9 mouse cellular contexts compared by ENCODE assay signal in genomic region chr7:30394871-30395270, GRCm38 (mm10). TPM values are rescaled to one million over a fixed set of nuclear protein-coding genes. Genes with fewer than 3 reads are reported as not detected.
DNase-seq lines count a peak whose midpoint lies in the region; ATAC-seq and TF ChIP-seq lines count a peak whose summit lies in the region.
"Had no signal": no experiment of that assay in that cellular context is flagged by ENCODE, and none has a peak within 500 bp of the region (broad histone marks: within the 10 kb centered on the region; RNA-seq: fewer than 3 reads in every experiment).

No protein-coding gene starts in this region.

- ATAC-seq in heart, embryonic 12.5 days (ENCODE audit: insufficient number of reproducible peaks, low FRiP score) = no peak
- no peak for ATAC-seq in lung, embryonic 16.5 days (ENCODE audit: low read depth)

- no peak for DNase-seq in heart, postnatal 4 days
- DNase-seq in spleen, adult 2 months (ENCODE audit: low read depth in 1 of 2, low spot score in 2 of 2) = peak; percentile 42 to 55
- DNase-seq in spleen, adult 12 weeks (ENCODE audit: low spot score) = no peak
- no peak for DNase-seq in right cerebral cortex, adult 2 months (ENCODE audit: low spot score in 2 of 2)
- DNase-seq in cerebellum, adult 18-20 months = no peak
- no peak for DNase-seq in adrenal gland, postnatal 25 days
- DNase-seq: cerebellum, adult 9-11 months had no signal

- TF ChIP-seq CTCF in spleen, adult 2 months (IDR thresholded peaks at IDR 0.05; ENCODE audit: extremely low read depth, insufficient read depth, insufficient read length, insufficient replicate concordance) = no peak

- H3K36me3 ChIP-seq in heart, embryonic 12.5 days = no peaks in the 10 kb centered on the region
- no peaks in the 10 kb centered on the region for H3K36me3 ChIP-seq in spleen, adult 2 months (ENCODE audit: control insufficient read depth, insufficient read depth, low read length)
- no peaks in the 10 kb centered on the region for H3K36me3 ChIP-seq in lung, embryonic 16.5 days (ENCODE audit: control insufficient read depth, insufficient read depth, low read length)

- no peak overlapping the region for H3K4me3 ChIP-seq in heart, embryonic 12.5 days
- H3K4me3 ChIP-seq in spleen, adult 2 months (ENCODE audit: extremely low read depth, insufficient read depth, insufficient read length) = no peak overlapping the region
- H3K4me3 ChIP-seq in lung, embryonic 16.5 days (ENCODE audit: low read length) = no peak overlapping the region

- H3K4me1 ChIP-seq in heart, embryonic 12.5 days (replicated peaks) = no peaks in the 10 kb centered on the region
- H3K4me1 ChIP-seq in spleen, adult 2 months (ENCODE audit: control insufficient read depth, insufficient read depth, insufficient read length) = peaks cover 13% of the 10 kb centered on the region; the same call in 1 of the 2 replicates
- no peaks in the 10 kb centered on the region for H3K4me1 ChIP-seq in lung, embryonic 16.5 days (replicated peaks; ENCODE audit: control insufficient read depth, insufficient read depth, low read length)

- no peaks in the 10 kb centered on the region for H3K9me3 ChIP-seq in heart, embryonic 12.5 days (replicated peaks)
- no peaks in the 10 kb centered on the region for H3K9me3 ChIP-seq in lung, embryonic 16.5 days (ENCODE audit: control insufficient read depth, low read length)

- H3K27me3 ChIP-seq in heart, embryonic 12.5 days (replicated peaks) = no peaks in the 10 kb centered on the region
- H3K27me3 ChIP-seq in spleen, adult 2 months (ENCODE audit: control insufficient read depth, insufficient read depth, low read length) = no peaks in the 10 kb centered on the region
- H3K27me3 ChIP-seq in lung, embryonic 16.5 days (ENCODE audit: control insufficient read depth, insufficient read depth, low read depth, low read length) = no peaks in the 10 kb centered on the region

- H3K27ac ChIP-seq in heart, embryonic 12.5 days (ENCODE audit: poor library complexity, severe bottlenecking) = peak overlapping the region; percentile 58
- H3K27ac ChIP-seq in spleen, adult 2 months (ENCODE audit: insufficient read depth, low read length) = peak overlapping the region; percentile 85
- peak overlapping the region; percentile 50 for H3K27ac ChIP-seq in lung, embryonic 16.5 days (ENCODE audit: low read length)

- WGBS in heart, embryonic 12.5 days = 42% methylated on average over 2 of the region's 2 CpGs
- 44% methylated on average over 2 of the region's 2 CpGs for WGBS in spleen, adult 2 months
- 33% methylated on average over 2 of the region's 2 CpGs for WGBS in lung, embryonic 16.5 days

- 0 out of 2 replicates have a peak overlapping the region, but pooled peaks have one; percentile 4 for H3K4me2 ChIP-seq in heart, embryonic 12.5 days
- H3K4me2 ChIP-seq in lung, embryonic 16.5 days (ENCODE audit: low read depth, low read length) = no peak overlapping the region

- TF ChIP-seq POLR2A in spleen, adult 2 months (IDR thresholded peaks at IDR 0.05; ENCODE audit: low read depth, low read length) = no peak; the same call in 1 of the 2 replicates

- no peak overlapping the region for H3K9ac ChIP-seq in heart, embryonic 12.5 days
- no peak overlapping the region for H3K9ac ChIP-seq in lung, embryonic 16.5 days (ENCODE audit: low read length)

RNA-seq across cellular contexts. Expression of gene Tyrobp, which starts 18.7 kb away (rescaled TPM):
- polyA plus RNA-seq in heart, embryonic 12.5 days (2016; fragmentation: Nextera tagmentation; extraction: Ambion mirVana) = 9.5 and 9.8 TPM in 2 replicates
- 10 to 100 TPM; 11.1 to 13.5 TPM for total RNA-seq in heart, postnatal 4 days (2021)
- 569 and 738 TPM in 2 replicates for polyA plus RNA-seq in spleen, adult 2 months (2012; rRNA removed)
- polyA plus RNA-seq in lung, embryonic 16.5 days (2015; fragmentation: Nextera tagmentation; extraction: Ambion mirVana) = 53.5 and 63.9 TPM in 2 replicates
- total RNA-seq in adrenal gland, postnatal 25 days (2021) = 14.9 and 15.0 TPM in 2 replicates

RNA-seq across cellular contexts. Expression of gene Hcst, which starts 24.8 kb away (rescaled TPM):
- polyA plus RNA-seq in heart, embryonic 12.5 days (2016; fragmentation: Nextera tagmentation; extraction: Ambion mirVana) = 1.1 TPM in 1 of 2 replicates, not detected in the other
- under 1 TPM in 1 of 2 experiments, not detected in 1; 0.88 TPM for total RNA-seq in heart, postnatal 4 days (2021)
- 178 and 278 TPM in 2 replicates for polyA plus RNA-seq in spleen, adult 2 months (2012; rRNA removed)
- 2.0 and 2.6 TPM in 2 replicates for polyA plus RNA-seq in lung, embryonic 16.5 days (2015; fragmentation: Nextera tagmentation; extraction: Ambion mirVana)
- 2.6 TPM in 1 of 2 replicates, not detected in the other for total RNA-seq in adrenal gland, postnatal 25 days (2021)

RNA-seq across cellular contexts. Expression of gene Nfkbid, which starts 26.7 kb away (rescaled TPM):
- 0.95 and 1.3 TPM in 2 replicates for polyA plus RNA-seq in heart, embryonic 12.5 days (2016; fragmentation: Nextera tagmentation; extraction: Ambion mirVana)
- total RNA-seq in heart, postnatal 4 days (2021) = 1 to 10 TPM in 1 of 2 experiments, under 1 TPM in 1; 0.43 to 1.3 TPM
- 55.1 and 70.8 TPM in 2 replicates for polyA plus RNA-seq in spleen, adult 2 months (2012; rRNA removed)
- polyA plus RNA-seq in lung, embryonic 16.5 days (2015; fragmentation: Nextera tagmentation; extraction: Ambion mirVana) = 1.9 and 2.0 TPM in 2 replicates
- total RNA-seq in adrenal gland, postnatal 25 days (2021) = 1.2 and 2.1 TPM in 2 replicates

RNA-seq across cellular contexts. Expression of gene Lrfn3, which starts 32.3 kb away (rescaled TPM):
- 2.3 and 2.8 TPM in 2 replicates for polyA plus RNA-seq in heart, embryonic 12.5 days (2016; fragmentation: Nextera tagmentation; extraction: Ambion mirVana)
- 1 to 10 TPM; 1.4 to 2.2 TPM for total RNA-seq in heart, postnatal 4 days (2021)
- polyA plus RNA-seq in spleen, adult 2 months (2012; rRNA removed) = 2.7 and 3.2 TPM in 2 replicates
- polyA plus RNA-seq in lung, embryonic 16.5 days (2015; fragmentation: Nextera tagmentation; extraction: Ambion mirVana) = 3.5 and 3.9 TPM in 2 replicates
- 16.6 and 19.4 TPM in 2 replicates for total RNA-seq in adrenal gland, postnatal 25 days (2021)

RNA-seq across cellular contexts. Expression of gene Aplp1, which starts 50.5 kb away (rescaled TPM):
- 41.6 and 43.4 TPM in 2 replicates for polyA plus RNA-seq in heart, embryonic 12.5 days (2016; fragmentation: Nextera tagmentation; extraction: Ambion mirVana)
- total RNA-seq in heart, postnatal 4 days (2021) = 1 to 10 TPM; 6.0 to 7.4 TPM
- 1.9 and 2.3 TPM in 2 replicates for polyA plus RNA-seq in spleen, adult 2 months (2012; rRNA removed)
- polyA plus RNA-seq in lung, embryonic 16.5 days (2015; fragmentation: Nextera tagmentation; extraction: Ambion mirVana) = 20.4 and 22.3 TPM in 2 replicates
- 19.6 and 29.9 TPM in 2 replicates for total RNA-seq in adrenal gland, postnatal 25 days (2021)

Comparison
In these comparisons a context has a peak if more than half of its experiments do, and no peak if none do; other contexts are left out.
1. DNase-seq: peak in spleen, adult 2 months (2 of 2); none in heart, postnatal 4 days (single experiment), spleen, adult 12 weeks (single experiment), right cerebral cortex, adult 2 months (0 of 2), cerebellum, adult 18-20 months (0 of 2) and adrenal gland, postnatal 25 days (single experiment).
2. RNA of gene Hcst, which starts 24.8 kb away (polyA plus RNA-seq): 178 to 278 TPM in spleen, adult 2 months; 2.0 to 2.6 TPM in lung, embryonic 16.5 days and 1.1 TPM in heart, embryonic 12.5 days; every median in the first group is over 10 times any median in the second.
3. RNA of gene Nfkbid, which starts 26.7 kb away (polyA plus RNA-seq): 55.1 to 70.8 TPM in spleen, adult 2 months; 1.9 to 2.0 TPM in lung, embryonic 16.5 days and 0.95 to 1.3 TPM in heart, embryonic 12.5 days; every median in the first group is over 10 times any median in the second.
4. Peak in every context shown above with its lines, with median percentiles within 50 percentile points of each other: H3K27ac ChIP-seq.